Mouse (Mus musculus): ENCODE results near the gene Wwox. TPM values are rescaled to one million over a fixed set of nuclear protein-coding genes. Genes with fewer than 3 reads are reported as not detected.

The Wwox gene
- total and polyA plus RNA-seq, 3 experiments, result 7.6 to 61.8 (median 12.2) TPM

DNA sequence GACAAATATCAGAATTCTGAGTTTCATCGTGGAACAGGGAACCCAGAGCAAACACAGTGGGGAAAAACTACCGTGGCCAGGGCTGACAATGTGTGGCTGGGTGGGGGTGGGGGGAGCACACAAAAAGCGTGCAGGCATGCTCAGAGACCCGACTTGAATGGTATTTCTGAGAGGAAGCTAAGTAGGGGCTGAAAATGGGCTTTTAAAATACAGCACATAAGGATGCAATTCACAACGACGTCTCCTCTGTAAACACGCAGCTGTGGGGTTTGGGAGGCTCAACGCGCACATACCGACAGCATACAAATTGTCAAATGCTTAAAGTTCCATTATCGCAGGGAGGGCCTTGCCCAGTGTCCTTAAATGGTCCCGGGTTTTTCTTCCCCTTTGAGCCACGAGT, 783.1 kb downstream of the Wwox start:
- Histone ChIP-seq H3K9ac (ENCODE audit: control insufficient read depth, low read depth, low read length, poor library complexity, severe bottlenecking) (no peak overlapping the region), H3K4me3 (ENCODE audit: control insufficient read depth in 1 of 2, insufficient read depth in 1 of 2, low read depth in 2 of 2, low read length in 2 of 2) (no peak overlapping the region), H3K79me2 (ENCODE audit: control insufficient read depth, insufficient read depth, low read length, poor library complexity) (no peaks in the 10 kb centered on the region), H3K4me1 (ENCODE audit: control insufficient read depth in 1 of 2, insufficient read depth in 2 of 2, low read length in 2 of 2) (no peaks in the 10 kb centered on the region), H3K36me3 (ENCODE audit: control insufficient read depth in 1 of 2, insufficient read depth in 2 of 2, low read length in 2 of 2) (no peaks in the 10 kb centered on the region), H3K9me3 (replicated peaks; ENCODE audit: insufficient read depth, low read length) (no peaks in the 10 kb centered on the region), H3K27ac (ENCODE audit: control insufficient read depth, low read depth, low read length) (no peak overlapping the region), H3K27me3 (ENCODE audit: control insufficient read depth in 1 of 2, insufficient read depth in 2 of 2, low read length in 2 of 2) (no peaks in the 10 kb centered on the region)
- DNase-seq (ENCODE audit: low read depth, low spot score), result no peak
- no peak for TF ChIP-seq MAFK (IDR thresholded peaks at IDR 0.05; ENCODE audit: borderline replicate concordance, low read depth, low read length)

GRCm38 (mm10) chr8:115226781-115227583, 787.5 kb downstream of the Wwox start:
- no peak for DNase-seq (ENCODE audit: low read depth, low spot score)
- Histone ChIP-seq H3K9me3 (replicated peaks; ENCODE audit: insufficient read depth, low read length) (no peaks in the 10 kb centered on the region), H3K4me1 (ENCODE audit: control insufficient read depth in 1 of 2, insufficient read depth in 2 of 2, low read length in 2 of 2) (no peaks in the 10 kb centered on the region), H3K79me2 (ENCODE audit: control insufficient read depth, insufficient read depth, low read length, poor library complexity) (no peaks in the 10 kb centered on the region), H3K27ac (ENCODE audit: control insufficient read depth, low read depth, low read length) (no peak overlapping the region), H3K9ac (ENCODE audit: control insufficient read depth, low read depth, low read length, poor library complexity, severe bottlenecking) (no peak overlapping the region), H3K27me3 (ENCODE audit: control insufficient read depth in 1 of 2, insufficient read depth in 2 of 2, low read length in 2 of 2) (no peaks in the 10 kb centered on the region), H3K4me3 (ENCODE audit: control insufficient read depth in 1 of 2, insufficient read depth in 1 of 2, low read depth in 2 of 2, low read length in 2 of 2) (no peak overlapping the region), H3K36me3 (ENCODE audit: control insufficient read depth in 1 of 2, insufficient read depth in 2 of 2, low read length in 2 of 2) (no peaks in the 10 kb centered on the region)
- TF ChIP-seq KAT2A (conservative IDR thresholded peaks at IDR 0.05; ENCODE audit: low read depth, low read length), result no peak
- TF ChIP-seq TCF12 (IDR thresholded peaks at IDR 0.05; ENCODE audit: low read depth, low read length), result no peak
- TF ChIP-seq RAD21 (IDR thresholded peaks at IDR 0.05; ENCODE audit: low read depth, low read length), result no peak
- TF ChIP-seq BHLHE40 (IDR thresholded peaks at IDR 0.05; ENCODE audit: borderline replicate concordance, low read depth, low read length), result no peak
- TF ChIP-seq HCFC1 (IDR thresholded peaks at IDR 0.05; ENCODE audit: low read depth, low read length), result no peak
- TF ChIP-seq POLR2A (IDR thresholded peaks at IDR 0.05; ENCODE audit: control insufficient read depth in 1 of 2, insufficient read depth in 1 of 2, low read depth in 1 of 2, low read length in 2 of 2, poor library complexity in 1 of 2), result no peak
- no peak for TF ChIP-seq RCOR1 (IDR thresholded peaks at IDR 0.05; ENCODE audit: low read depth, low read length)
- no peak for TF ChIP-seq NRF1 (IDR thresholded peaks at IDR 0.05; ENCODE audit: insufficient read depth, low read depth, low read length, poor library complexity, severe bottlenecking)
- TF ChIP-seq MXI1 (IDR thresholded peaks at IDR 0.05; ENCODE audit: low read depth, low read length), result no peak
- no peak for TF ChIP-seq MAX (IDR thresholded peaks at IDR 0.05; ENCODE audit: low read length)
- TF ChIP-seq ZC3H11A (IDR thresholded peaks at IDR 0.05; ENCODE audit: low read depth, low read length), result no peak
- no peak for TF ChIP-seq USF2 (IDR thresholded peaks at IDR 0.05; ENCODE audit: borderline replicate concordance in 1 of 2, insufficient read depth in 1 of 2, low read depth in 1 of 2, low read length in 2 of 2)
- no peak for TF ChIP-seq JUND (IDR thresholded peaks at IDR 0.05; ENCODE audit: low read depth, low read length)
